Mouse (Mus musculus): ENCODE results near the gene Scaf1.

DNA sequence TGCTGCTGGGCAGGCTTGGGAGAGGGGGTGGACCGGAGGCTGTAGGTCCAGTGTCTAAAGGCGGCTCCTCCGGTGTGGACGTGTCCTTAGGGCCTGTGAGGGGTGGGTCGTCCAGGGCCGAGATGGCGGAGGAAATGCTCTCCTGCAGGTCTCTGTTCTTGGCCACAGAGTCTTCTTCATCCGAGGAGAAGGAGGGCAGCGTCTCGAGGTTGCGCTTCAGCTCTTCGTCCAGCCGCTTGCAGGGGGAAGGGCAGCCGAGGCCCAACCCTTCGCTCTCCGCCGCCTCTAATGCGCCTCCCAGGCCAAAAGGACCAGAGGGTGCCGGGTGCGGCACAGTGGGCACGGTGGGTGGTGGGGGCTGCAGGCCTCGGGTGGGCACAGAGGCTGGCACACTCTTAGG is 29.6 kb upstream of the Scaf1 start:
- TF ChIP-seq CTCF (IDR thresholded peaks at IDR 0.05; ENCODE audit: low read depth) (no peak), EP300 (IDR thresholded peaks at IDR 0.05; ENCODE audit: low read depth) (no peak)

Measured in liver, embryonic 14.5 days (tissue).